Mouse (Mus musculus): Measurements from ENCODE around the gene Clec2g. TPM values are rescaled to one million over a fixed set of nuclear protein-coding genes. Genes with fewer than 3 reads are reported as not detected.
"Not testable (repeated sequence)": the region's sequence is repeated elsewhere in the genome, so short reads cannot be mapped to it uniquely, and the experiment has no call there.

The Clec2g gene
- total RNA-seq, 2 experiments from 2014 or later: 3.5 to 4.6 TPM

GRCm38 (mm10) chr6:128941646-128942421 lies 7.7 kb downstream of the Clec2g start:
- intact Hi-C loops (cut with DNase I): no loop called here
- no peak for DNase-seq
- Histone ChIP-seq H3K27ac (no peak overlapping the region), H3K4me3 (no peak overlapping the region)
- TF ChIP-seq CTCF (IDR thresholded peaks at IDR 0.05): no peak

DNA sequence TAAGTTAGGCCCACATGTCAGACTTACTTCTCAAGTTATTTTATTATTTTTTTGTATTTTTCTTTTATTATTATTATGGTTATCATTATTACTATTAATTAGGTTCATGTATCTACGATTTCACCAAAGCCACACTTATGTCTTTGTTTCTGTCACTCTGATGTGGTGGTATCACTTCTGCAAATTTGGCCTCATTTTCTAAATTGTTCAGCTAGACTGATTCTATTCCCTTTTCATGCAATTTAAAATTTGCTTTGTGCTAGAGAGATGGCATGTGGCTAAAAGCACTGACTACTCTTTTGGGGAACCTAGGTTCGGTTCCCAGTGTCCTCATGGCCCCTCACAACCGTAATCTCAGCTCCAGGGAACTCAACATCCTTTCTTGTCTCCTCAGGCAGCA lies 11.4 kb downstream of the Clec2g start:
- TF ChIP-seq CTCF (IDR thresholded peaks at IDR 0.05): no peak
- no peak overlapping the region for H3K27ac ChIP-seq
- H3K4me3 ChIP-seq: no peak overlapping the region
- intact Hi-C loops (cut with DNase I): loop anchor here (2.0 kb wide), 1 partner anchor 107 kb away; no protein-coding TSS in a partner anchor
- DNase-seq: no peak

DNA sequence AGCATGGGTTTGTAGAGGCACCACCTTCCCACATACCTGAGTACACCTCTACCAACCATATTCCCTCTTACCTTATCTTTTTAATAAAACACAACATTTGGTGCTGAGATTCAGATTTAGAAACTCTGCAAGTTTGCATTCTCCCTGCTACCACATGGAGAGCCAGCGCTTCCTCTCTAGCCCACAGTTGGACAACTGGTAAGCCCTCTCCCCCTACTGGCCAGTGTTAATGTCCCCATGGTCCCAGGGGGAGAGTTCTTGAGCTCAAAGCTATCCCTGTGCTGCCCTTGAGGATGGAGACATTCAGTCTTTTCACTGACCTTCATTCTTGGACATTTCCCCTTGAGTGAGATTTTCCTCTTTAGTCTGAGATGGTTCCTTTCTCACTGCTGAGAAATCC lies 26.9 kb downstream of the Clec2g start:
- Histone ChIP-seq H3K4me3 (no peak overlapping the region), H3K27ac (no peak overlapping the region)
- DNase-seq: no peak
- no peak for TF ChIP-seq CTCF (IDR thresholded peaks at IDR 0.05)
- intact Hi-C loops (cut with DNase I): no loop called here

DNA sequence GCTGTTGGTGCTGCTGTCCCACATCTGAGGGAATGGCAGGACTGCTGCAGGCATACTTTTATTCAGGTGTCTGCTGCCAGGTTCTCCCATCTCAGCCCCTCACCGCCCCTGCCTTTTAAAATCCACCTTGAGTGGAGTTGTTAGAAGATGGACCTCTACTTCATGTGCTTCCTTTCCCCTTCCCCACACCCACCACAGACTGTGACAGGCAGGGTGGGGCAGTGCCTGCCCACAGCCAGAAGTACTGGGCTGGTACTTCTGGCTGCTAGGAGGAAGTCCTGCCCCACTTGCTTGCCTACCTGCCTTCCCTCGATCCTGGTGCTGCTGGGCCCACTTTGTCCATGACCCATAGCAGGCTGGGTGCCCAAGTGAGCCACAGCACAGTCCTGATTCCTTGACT lies 27.9 kb downstream of the Clec2g start:
- DNase-seq; intact Hi-C loops (cut with DNase I); H3K4me3 ChIP-seq; H3K27ac ChIP-seq: not testable (repeated sequence)

- TF ChIP-seq CTCF (IDR thresholded peaks at IDR 0.05): no peak
- Histone ChIP-seq H3K27ac (no peak overlapping the region), H3K4me3 (no peak overlapping the region)
- intact Hi-C loops (cut with DNase I): no loop called here
- DNase-seq: no peak
Measured at GRCm38 (mm10) chr6:128964519-128964918, 30.3 kb downstream of the Clec2g start.

GRCm38 (mm10) chr6:128968463-128968862 lies 34.3 kb downstream of the Clec2g start:
- TF ChIP-seq CTCF (IDR thresholded peaks at IDR 0.05): no peak
- DNase-seq: no peak
- H3K27ac ChIP-seq: no peak overlapping the region
- intact Hi-C loops (cut with DNase I): no loop called here
- no peak overlapping the region for H3K4me3 ChIP-seq

DNA sequence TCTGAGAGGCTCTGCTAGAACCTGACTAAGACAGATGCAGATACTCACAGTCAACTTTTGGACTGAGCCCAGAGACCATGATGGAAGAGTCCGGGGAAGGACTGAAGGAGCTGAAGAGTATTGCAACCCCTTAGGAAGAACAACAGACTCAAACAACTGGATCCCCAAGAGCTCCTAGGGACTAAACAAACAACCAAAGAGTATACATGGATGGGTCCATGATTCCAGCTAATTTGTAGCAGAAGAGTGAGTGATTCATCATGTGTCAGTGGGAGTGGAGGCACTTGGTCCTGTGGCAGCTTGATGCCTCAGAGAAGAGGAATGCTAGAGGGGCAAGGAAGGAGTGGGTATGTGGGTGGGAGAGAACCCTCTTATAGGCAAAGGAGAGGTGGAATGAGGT lies 35.6 kb downstream of the Clec2g start:
- H3K27ac ChIP-seq: no peak overlapping the region
- H3K4me3 ChIP-seq: no peak overlapping the region
- no peak for TF ChIP-seq CTCF (IDR thresholded peaks at IDR 0.05)
- intact Hi-C loops (cut with DNase I): loop anchor here (5.0 kb wide), 1 partner anchor 88 kb away; no protein-coding TSS in a partner anchor
- no peak for DNase-seq

GRCm38 (mm10) chr6:128970508-128971393 lies 36.6 kb downstream of the Clec2g start:
- H3K27ac ChIP-seq, DNase-seq, H3K4me3 ChIP-seq: not testable (repeated sequence)
- intact Hi-C loops (cut with DNase I): loop anchor here (1.0 to 5.0 kb wide), 2 partner anchors 83 to 87 kb away; partner anchors contain the start of gene Clec2i

DNA sequence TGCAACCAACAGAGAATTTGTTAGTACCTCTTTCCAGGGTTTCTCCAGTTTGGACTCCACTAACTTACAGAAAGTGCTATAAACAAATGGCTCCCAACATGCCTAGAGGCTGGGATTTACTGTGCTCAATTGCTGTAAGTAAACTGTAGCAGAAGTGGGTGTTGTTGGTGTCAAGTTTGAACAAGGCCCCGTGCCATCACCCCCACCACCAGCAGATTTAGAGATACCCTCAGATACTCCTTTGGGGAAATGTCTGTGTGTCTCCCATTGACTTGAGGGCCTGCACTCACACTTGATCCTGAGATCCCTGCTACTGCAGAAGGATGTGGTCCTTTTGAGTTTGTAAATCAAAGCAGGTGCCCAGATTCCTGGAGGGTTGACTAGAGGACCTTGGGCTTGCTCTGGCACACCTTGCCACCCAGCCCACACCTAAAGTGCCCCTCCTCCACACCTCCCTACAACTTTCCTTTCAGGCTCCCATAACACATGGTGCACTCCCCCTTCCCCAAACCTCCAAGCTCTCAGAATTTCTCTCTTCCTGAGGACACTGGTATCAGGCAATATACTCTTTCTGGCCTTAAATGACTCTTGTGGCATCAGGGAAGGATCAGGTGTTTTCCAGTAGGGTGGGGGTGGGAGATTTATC lies 37.3 kb downstream of the Clec2g start:
- intact Hi-C loops (cut with DNase I): loop anchor here (1.0 to 5.0 kb wide), 2 partner anchors 84 to 86 kb away; partner anchors contain the start of gene Clec2i

GRCm38 (mm10) chr6:128972156-128972555 lies 38.0 kb downstream of the Clec2g start:
- Histone ChIP-seq H3K4me3 (no peak overlapping the region), H3K27ac (no peak overlapping the region)
- DNase-seq: no peak
- intact Hi-C loops (cut with DNase I): loop anchor here (5.0 kb wide), 1 partner anchor 85 kb away; no protein-coding TSS in a partner anchor
- TF ChIP-seq CTCF (IDR thresholded peaks at IDR 0.05): no peak

More for the DNA sequence above, 37.3 kb downstream of the Clec2g start:
- no peak overlapping the region for H3K4me3 ChIP-seq
- H3K27ac ChIP-seq: no peak overlapping the region
- no peak for TF ChIP-seq CTCF (IDR thresholded peaks at IDR 0.05)
- DNase-seq: no peak

- TF ChIP-seq CTCF (IDR thresholded peaks at IDR 0.05): no peak
- DNase-seq: no peak
- Histone ChIP-seq H3K4me3 (no peak overlapping the region), H3K27ac (no peak overlapping the region)
- intact Hi-C loops (cut with DNase I): loop anchor here (5.0 kb wide), 1 partner anchor 84 kb away; no protein-coding TSS in a partner anchor
Measured at GRCm38 (mm10) chr6:128972687-128973438, 38.7 kb downstream of the Clec2g start.

- no peak overlapping the region for H3K27ac ChIP-seq
- TF ChIP-seq CTCF (IDR thresholded peaks at IDR 0.05): no peak
- no peak overlapping the region for H3K4me3 ChIP-seq
- intact Hi-C loops (cut with DNase I): loop anchor here (5.0 kb wide), 1 partner anchor 84 kb away; no protein-coding TSS in a partner anchor
- no peak for DNase-seq
Measured at GRCm38 (mm10) chr6:128973439-128973697, 39.2 kb downstream of the Clec2g start.

- not testable (repeated sequence) for H3K27ac ChIP-seq, H3K4me3 ChIP-seq, DNase-seq
- intact Hi-C loops (cut with DNase I): loop anchor here (5.0 kb wide), 1 partner anchor 82 kb away; no protein-coding TSS in a partner anchor
Measured at GRCm38 (mm10) chr6:128974850-128975249, 40.7 kb downstream of the Clec2g start.
